Mouse (Mus musculus): ENCODE measurements around the gene 2010111I01Rik.
"Not testable (repeated sequence)": the region's sequence is repeated elsewhere in the genome, so short reads cannot be mapped to it uniquely, and the experiment has no call there.

The 2010111I01Rik gene

DNA sequence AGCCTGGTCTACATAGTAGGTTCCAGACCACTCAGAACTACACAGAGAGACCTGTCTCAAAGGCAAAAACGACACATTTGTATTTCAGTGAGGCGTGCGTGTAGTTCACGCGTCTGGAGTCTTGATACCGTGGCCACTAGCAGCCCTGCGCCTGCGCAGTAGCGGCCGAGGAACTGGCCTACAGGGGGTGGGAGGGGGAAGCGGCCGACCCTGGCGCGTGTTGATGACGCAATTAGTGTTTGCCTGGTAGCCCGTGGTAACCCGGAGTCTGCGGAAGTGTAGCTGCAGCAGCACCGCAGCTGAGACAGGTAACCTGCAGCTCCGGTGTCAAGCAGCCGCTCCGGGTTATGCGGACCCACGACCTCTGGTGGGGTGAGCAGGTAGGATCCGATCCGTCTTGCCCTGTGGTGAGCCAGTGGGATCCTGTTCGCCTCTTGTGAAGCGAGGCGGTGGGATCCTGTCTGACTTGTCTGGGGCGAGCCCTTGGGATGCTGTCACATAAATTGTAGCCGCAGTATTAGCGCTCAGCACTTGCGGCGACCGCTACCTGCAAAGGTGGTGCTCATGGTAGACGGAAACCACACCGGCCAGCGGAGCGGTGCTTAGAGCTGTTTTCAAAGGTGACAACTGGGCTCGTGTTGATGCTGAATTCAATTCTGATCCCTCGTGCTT is at the start of gene 2010111I01Rik:
TSS of gene 2010111I01Rik (plus strand) at position 254 of the 672 bp plus-strand sequence.
- DNase-seq (ENCODE audit: low read depth), result peak; percentile 99

- DNase-seq (ENCODE audit: low read depth), result no peak
Measured at GRCm38 (mm10) chr13:62916675-62917074, 48.0 kb upstream of the 2010111I01Rik start.

GRCm38 (mm10) chr13:62917416-62918110 is 47.1 kb upstream of the 2010111I01Rik start:
- no peak for DNase-seq (ENCODE audit: low read depth)

DNA sequence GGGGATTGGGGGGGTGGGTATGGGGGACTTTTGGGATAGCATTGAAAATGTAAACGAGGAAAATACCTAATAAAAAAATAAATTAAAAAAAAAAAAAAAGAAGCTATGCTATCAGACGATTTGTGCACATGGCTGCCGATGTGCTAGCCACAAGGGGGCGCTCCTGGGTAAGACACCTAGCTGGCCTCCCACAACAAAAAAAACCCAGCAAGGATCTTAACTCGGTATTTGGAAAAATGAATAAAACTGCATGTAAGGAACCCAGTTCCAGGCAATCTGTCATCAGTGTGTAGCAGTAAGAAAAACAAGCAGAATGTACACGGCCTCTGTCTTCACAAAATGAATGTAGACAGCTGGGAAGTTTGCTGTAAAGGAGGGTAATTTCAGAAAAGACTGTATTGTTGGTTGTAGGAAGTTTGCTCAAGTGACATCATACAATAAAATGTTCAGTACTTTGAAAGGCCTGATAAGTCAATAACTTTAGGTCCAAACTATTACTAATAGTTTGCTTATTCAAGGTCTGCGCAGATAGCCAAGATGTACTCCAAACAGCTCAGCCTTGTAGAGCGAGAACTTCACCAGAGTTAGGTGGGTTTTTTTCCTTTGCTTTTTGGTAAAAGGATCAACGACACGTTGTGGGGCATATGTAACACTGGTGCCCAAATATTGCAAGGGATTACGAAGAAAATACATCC is 44.9 kb upstream of the 2010111I01Rik start:
- peak; percentile 78 for DNase-seq (ENCODE audit: low read depth)

- no peak for DNase-seq (ENCODE audit: low read depth)
Measured at GRCm38 (mm10) chr13:62922645-62923044, 42.0 kb upstream of the 2010111I01Rik start.

DNA sequence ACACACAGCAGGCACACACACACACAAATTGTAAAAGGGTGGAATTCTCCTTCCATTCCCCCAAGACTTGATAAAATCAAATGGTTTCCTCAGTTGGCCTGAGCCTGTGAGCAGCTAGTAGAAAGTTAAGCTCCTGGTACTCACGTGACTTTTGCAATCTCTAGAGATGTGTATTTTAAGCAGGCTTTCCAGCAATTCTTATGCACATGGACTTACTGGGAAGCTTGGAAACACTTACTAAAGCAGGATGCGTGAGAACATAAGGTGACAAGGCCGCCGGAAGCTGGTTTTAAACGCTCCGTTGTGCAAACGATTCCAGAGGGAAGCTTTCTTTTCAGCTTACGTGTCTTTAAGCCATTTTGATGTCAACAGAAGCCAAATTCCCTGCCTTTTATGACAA is 41.5 kb upstream of the 2010111I01Rik start:
- no peak for DNase-seq (ENCODE audit: low read depth)

DNA sequence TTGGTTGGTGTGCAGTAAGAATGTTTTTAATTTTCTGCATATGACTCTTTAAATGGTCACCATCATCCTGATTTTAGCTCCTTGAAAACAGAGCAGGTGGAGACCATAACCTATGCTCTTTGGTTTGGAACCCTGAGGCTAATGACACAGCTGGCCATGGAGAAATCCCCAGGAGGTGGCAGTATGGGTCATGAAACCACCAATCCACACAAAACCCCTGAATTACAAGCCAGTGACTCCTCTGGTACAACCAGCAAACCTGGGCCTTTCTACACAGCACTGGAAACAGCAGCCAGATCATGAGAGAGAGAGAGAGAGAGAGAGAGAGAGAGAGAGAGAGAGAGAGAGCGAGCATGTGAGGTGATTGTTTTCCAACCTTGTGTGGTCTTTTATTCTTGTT is 38.2 kb upstream of the 2010111I01Rik start:
- DNase-seq (ENCODE audit: low read depth), result peak; percentile 39

DNA sequence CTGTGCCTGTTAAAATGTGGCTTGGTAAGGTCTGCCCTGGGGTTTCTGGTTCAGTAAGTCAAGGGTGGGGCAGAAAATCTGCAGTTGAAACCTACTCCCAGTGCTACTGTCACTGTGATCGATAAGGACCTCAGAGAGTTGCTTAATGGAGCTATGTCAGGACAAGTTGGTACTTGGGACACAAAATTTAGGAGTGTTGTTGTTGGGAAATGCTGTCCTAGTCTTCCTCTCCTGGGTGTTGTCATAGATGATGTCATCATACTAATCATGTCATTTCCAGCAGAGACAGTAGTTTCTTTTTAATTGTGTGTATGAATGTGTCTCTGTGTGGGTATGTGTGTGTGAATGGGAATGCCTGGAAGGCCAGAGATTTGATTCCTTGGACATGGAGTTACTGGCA is 37.2 kb upstream of the 2010111I01Rik start:
- DNase-seq (ENCODE audit: low read depth), result no peak

DNA sequence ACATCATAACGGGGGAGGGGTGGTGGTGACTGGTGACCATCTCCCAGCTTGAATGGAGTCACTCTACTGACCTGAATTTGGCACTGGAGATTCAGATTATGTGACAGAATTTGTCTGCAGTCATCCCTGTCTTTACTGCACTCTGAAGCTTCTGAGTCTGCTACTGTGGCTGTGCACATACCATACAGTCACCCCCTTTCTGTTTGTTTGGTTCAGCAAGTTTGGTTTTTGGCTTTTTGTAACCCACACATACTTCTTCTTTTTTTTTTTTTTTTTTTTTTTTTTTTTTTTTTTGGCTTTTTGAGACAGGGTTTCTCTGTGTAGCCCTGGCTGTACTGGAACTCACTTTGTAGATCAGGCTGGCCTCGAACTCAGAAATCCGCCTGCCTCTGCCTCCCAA is 35.5 kb upstream of the 2010111I01Rik start:
- DNase-seq (ENCODE audit: low read depth), result not testable (repeated sequence)

DNA sequence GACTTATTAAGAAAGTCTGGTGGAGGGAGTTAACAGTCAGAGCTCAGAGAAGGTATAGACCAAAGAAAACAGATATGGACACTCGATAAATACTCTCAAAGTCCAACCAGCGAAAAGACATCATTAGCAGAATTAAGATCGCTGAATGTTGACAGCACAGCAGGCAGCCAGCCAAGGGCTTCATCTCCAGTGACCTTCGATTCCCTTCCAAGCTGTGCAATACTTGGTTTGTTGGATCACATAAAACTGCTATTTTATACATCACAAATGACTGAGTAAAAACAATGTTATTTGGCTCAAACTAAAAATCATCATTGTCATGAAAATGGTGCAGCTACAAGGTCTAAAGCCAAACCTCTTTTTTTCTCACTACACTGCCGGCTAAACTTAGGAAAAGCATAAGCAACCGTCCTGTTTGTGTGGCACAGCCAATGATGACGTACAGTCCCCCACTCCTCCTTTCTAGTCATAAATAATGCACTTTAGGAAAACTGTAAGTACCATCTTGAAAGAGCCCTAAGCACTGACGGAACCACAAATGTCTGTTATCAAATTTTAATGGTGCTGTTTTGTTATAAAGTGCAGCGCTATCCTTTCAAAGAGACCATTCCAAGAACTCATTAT is 34.8 kb upstream of the 2010111I01Rik start:
- DNase-seq (ENCODE audit: low read depth), result no peak

- DNase-seq (ENCODE audit: low read depth), result no peak
Measured at GRCm38 (mm10) chr13:62932452-62932851, 32.2 kb upstream of the 2010111I01Rik start.

DNA sequence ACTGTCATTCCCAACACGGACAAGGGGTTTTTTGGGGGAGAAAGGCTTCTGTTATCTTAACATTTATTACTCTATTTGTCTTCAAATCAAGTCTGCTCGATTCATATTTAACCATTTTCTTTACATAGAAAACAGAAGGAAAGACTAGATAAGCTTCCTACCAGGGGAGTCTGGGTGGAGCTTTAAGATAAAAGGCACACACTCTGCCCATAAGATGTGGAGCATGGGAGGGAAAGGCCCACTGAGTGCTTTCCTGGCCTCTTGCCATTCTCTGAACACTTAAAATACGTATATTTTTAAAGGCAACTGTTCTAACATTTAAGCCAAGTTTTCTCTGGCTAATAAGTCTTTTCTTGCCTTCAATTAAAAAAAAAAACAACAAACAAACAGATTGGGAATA is 25.3 kb upstream of the 2010111I01Rik start:
- no peak for DNase-seq (ENCODE audit: low read depth)

- no peak for DNase-seq (ENCODE audit: low read depth)
Measured at GRCm38 (mm10) chr13:62939797-62940196, 24.9 kb upstream of the 2010111I01Rik start.

DNA sequence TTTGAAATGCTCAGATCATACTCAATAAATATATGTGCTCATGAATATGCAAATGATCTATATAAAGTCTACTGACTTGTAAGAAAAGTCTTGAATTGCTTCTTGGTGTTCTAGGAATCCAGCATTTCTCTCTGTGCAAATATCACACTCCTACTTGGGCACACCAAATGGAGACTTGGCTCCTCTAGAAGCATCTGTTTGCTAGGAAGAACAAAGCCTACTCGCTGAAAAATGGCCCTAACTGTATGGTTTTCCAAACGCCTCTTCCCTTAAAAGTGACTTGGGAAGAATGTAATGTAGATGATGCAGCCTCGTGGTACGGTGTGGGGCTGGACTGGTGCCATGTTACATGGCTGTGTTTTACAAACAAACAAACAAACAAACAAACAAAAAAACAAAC is 24.0 kb upstream of the 2010111I01Rik start:
- DNase-seq (ENCODE audit: low read depth), result no peak

DNA sequence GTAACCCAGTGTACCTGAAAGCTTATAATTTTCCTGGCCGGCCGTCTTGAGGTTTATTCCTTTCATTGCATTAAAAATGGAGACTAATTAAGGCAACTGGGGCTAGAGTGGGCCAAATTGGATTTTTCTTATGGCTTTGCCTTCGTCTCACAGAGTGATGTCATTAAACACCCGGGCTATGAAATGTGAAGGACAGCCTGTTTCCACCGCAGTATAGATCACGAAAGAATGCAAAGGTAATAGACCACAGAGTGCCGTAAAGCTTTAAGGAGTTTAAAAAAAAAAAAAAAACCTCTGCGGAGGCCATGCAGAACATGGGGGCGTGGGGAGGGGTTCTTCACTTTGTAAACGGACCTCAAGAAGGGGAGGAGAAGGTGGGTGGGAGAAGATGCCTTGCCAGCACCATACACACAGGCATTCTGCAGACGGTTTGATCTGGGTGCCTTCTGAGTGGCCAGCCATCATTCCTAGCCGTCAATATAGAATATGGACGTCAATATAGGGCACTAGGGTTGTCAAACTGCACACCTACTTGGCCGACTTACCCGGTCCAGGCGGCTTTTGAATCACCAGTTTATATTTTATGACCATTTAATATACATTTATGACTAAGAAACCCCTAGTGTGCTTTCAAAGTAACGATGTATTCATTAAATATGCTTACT is 23.2 kb upstream of the 2010111I01Rik start:
- DNase-seq (ENCODE audit: low read depth), result no peak

DNA sequence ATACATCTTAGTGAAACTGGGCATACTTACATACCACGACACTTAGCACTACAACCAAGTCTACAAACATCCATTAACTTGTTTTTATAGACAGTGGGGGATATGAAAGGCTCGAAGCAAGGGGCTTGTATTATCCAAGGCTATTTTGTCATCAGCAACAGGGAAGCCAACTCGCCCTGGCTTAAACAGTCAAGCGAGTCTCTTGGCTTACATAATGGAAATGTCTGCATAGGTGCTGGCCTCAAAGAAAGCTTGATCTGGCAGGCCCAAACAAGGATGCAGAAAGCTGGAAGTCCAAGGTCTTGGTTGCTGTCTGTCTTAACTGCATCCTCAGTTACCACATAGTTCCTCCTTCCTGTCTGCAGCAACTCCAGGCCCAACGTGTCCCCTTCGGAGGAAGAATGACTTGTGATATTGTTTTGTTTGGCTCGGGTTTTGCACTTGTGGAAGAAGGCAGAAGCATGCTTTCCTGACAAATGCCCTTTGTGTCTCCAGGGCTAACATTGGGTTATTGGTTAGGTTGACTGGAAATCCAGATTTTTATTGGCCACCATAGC is 21.3 kb upstream of the 2010111I01Rik start:
- DNase-seq (ENCODE audit: low read depth), result no peak

GRCm38 (mm10) chr13:62944109-62944508 is 20.6 kb upstream of the 2010111I01Rik start:
- no peak for DNase-seq (ENCODE audit: low read depth)

- no peak for DNase-seq (ENCODE audit: low read depth)
Measured at GRCm38 (mm10) chr13:62949560-62950188, 15.0 kb upstream of the 2010111I01Rik start.

- no peak for DNase-seq (ENCODE audit: low read depth)
Measured at GRCm38 (mm10) chr13:62951606-62952005, 13.1 kb upstream of the 2010111I01Rik start.

- DNase-seq (ENCODE audit: low read depth), result peak; percentile 7
Measured at GRCm38 (mm10) chr13:62952047-62952446, 12.6 kb upstream of the 2010111I01Rik start.

- DNase-seq (ENCODE audit: low read depth), result peak; percentile 30
Measured at GRCm38 (mm10) chr13:62952624-62953023, 12.1 kb upstream of the 2010111I01Rik start.
